Comparison of ENCODE assay signal across 23 mouse cellular contexts in the genomic region with DNA sequence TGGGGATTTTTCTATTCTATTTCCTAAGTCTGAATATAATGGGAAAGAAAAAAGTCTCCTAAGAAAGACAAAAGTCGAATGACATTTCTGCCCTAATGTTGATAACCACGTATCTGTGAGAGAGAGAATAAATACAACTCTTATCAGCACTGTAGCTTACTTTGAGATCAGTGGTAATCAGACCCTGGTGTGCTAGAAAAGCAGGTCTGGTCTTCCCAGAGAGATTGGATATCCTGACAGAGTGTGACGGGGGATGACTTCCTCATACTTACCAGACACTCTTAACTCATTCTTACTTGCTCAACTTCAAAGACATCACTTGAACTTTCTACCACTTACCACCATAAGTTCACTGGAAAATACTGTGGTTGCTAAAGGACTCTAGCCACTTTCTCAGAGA.
"Had no signal": no experiment of that assay in that cellular context is flagged by ENCODE, and none has a peak within 500 bp of the region (broad histone marks: within the 10 kb centered on the region; RNA-seq: fewer than 3 reads in every experiment).

No protein-coding gene starts in this region.

- H3K36me3 ChIP-seq: heart, embryonic 13.5 days; heart, embryonic 15.5 days; hindbrain, embryonic 13.5 days; hindbrain, embryonic 15.5 days; intestine, embryonic 15.5 days; limb, embryonic 13.5 days; limb, embryonic 15.5 days had no signal

- H3K27me3 ChIP-seq: heart, embryonic 13.5 days; heart, embryonic 15.5 days; hindbrain, embryonic 13.5 days; hindbrain, embryonic 15.5 days; intestine, embryonic 15.5 days; limb, embryonic 13.5 days; limb, embryonic 15.5 days had no signal

- H3K4me2 ChIP-seq: heart, embryonic 11.5 days; heart, embryonic 13.5 days; heart, embryonic 15.5 days; hindbrain, embryonic 13.5 days; hindbrain, embryonic 15.5 days; intestine, embryonic 15.5 days; limb, embryonic 13.5 days; limb, embryonic 15.5 days had no signal

- H3K4me1 ChIP-seq: heart, embryonic 15.5 days; hindbrain, embryonic 13.5 days; hindbrain, embryonic 15.5 days; intestine, embryonic 15.5 days; limb, embryonic 13.5 days; limb, embryonic 15.5 days had no signal

- H3K27ac ChIP-seq: heart, adult 2 months; heart, embryonic 13.5 days; heart, embryonic 15.5 days; hindbrain, embryonic 13.5 days; hindbrain, embryonic 15.5 days; intestine, embryonic 15.5 days; limb, embryonic 13.5 days; limb, embryonic 15.5 days had no signal

- H3K4me3 ChIP-seq: heart, adult 2 months; heart, embryonic 13.5 days; heart, embryonic 15.5 days; hindbrain, embryonic 13.5 days; hindbrain, embryonic 15.5 days; intestine, embryonic 15.5 days; limb, embryonic 13.5 days; limb, embryonic 15.5 days had no signal

- H3K9me3 ChIP-seq: heart, embryonic 13.5 days; heart, embryonic 15.5 days; hindbrain, embryonic 13.5 days; hindbrain, embryonic 15.5 days; intestine, embryonic 15.5 days; limb, embryonic 13.5 days; limb, embryonic 15.5 days had no signal

- H3K9ac ChIP-seq: forebrain, postnatal 0 days; heart, embryonic 13.5 days; heart, embryonic 15.5 days; hindbrain, embryonic 13.5 days; hindbrain, embryonic 15.5 days; intestine, embryonic 15.5 days; limb, embryonic 13.5 days; limb, embryonic 15.5 days had no signal

- ATAC-seq: forebrain, postnatal 0 days; inflammation-experienced regulatory T-cells, adult 6 months; intestine, embryonic 15.5 days; intestine, postnatal 0 days had no signal

- DNase-seq: forebrain, postnatal 0 days; gastrocnemius, postnatal 14 days; gastrocnemius, postnatal 36 days; heart, adult 11 months; heart, adult 2 months; heart, postnatal 4 days; kidney, adult 18-20 months; kidney, adult 8-10 months; kidney, postnatal 10 days; kidney, postnatal 25 days; layer of hippocampus, adult 9-11 months; layer of hippocampus, postnatal 36 days; left cerebral cortex, postnatal 4 days had no signal
